Mouse (Mus musculus): ENCODE results near the gene Ipo4.

DNA sequence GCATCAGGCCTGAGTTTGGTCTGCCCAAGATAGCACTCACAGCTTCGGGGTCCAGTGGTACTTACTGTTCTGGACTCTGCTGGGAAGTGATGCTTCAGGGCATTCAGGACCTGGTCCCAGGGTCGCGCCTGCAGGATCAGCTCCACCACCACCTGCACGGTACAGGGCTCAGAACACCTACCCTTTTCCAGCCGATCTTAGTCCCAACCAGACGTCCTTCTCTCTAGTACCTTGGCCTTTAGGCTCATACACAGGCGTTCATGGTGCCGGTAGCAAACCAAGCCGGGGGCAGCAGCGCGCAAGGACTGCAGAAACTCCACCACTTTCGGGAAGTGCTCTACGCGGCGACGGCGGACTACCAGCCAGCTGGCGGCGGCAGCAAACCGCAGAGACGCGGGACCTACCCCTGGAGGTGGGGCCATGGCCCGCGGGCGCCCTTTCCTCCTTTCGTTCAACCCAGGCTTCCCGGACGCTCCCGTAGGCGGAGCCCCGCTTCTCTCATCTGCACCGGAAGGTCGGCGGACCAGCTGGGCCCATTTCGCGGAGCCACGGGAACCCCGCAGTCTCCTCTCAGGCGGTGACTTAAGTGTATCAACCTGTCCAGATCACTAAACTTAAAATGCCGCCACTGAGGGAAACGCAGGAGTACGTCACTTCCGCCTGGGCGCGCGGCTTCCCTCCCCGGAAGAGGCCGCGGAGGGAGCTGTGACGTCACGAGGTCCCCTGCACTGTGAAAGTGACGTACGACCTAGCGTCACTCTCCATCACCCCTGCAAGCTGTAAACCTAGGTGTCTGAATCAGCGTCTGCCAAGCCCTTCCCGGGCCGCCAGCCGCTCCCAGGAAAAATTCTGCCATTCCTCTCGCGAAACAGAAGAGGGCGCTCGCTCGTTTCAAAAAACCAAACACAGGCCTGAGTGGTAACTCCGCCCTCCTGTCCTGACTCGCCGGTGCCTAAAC lies 45.7 kb upstream of the Ipo4 start, which contains the start of gene Tinf2:
- TF ChIP-seq GATA1 (IDR thresholded peaks at IDR 0.05; ENCODE audit: borderline replicate concordance, low read length) (no peak), FLI1 (IDR thresholded peaks at IDR 0.05; ENCODE audit: low read length) (peak; percentile 62)

All from megakaryocyte, embryonic 14.5 days (primary cell).